In genomic region chr16:25804955-25805354, GRCm38 (mm10) we compare ENCODE assay signal across 12 mouse cellular contexts.
DNase-seq lines count a peak whose midpoint lies in the region; ATAC-seq and TF ChIP-seq lines count a peak whose summit lies in the region.
"Had no signal": no experiment of that assay in that cellular context is flagged by ENCODE, and none has a peak within 500 bp of the region (broad histone marks: within the 10 kb centered on the region; RNA-seq: fewer than 3 reads in every experiment).

No protein-coding gene starts in this region.

- H3K27me3 ChIP-seq in midbrain, embryonic 11.5 days (ENCODE audit: control insufficient read depth, insufficient read depth, low read length) = no peaks in the 10 kb centered on the region
- H3K27me3 ChIP-seq in midbrain, embryonic 13.5 days = no peaks in the 10 kb centered on the region
- H3K27me3 ChIP-seq: heart, embryonic 15.5 days had no signal

- TF ChIP-seq CTCF in lung, adult 2 months (IDR thresholded peaks at IDR 0.05; ENCODE audit: insufficient read depth, low read length) = no peak

- 0 out of 2 replicates have a peak, but pooled peaks cover 2% of the 10 kb centered on the region for H3K4me1 ChIP-seq in midbrain, embryonic 11.5 days (ENCODE audit: control insufficient read depth, insufficient read depth, low read length)
- peaks cover 4% of the 10 kb centered on the region; the same call in 1 of the 2 replicates for H3K4me1 ChIP-seq in midbrain, embryonic 13.5 days (replicated peaks)
- H3K4me1 ChIP-seq in lung, adult 2 months (ENCODE audit: control insufficient read depth, insufficient read depth, low read length) = no peaks in the 10 kb centered on the region
- H3K4me1 ChIP-seq: heart, embryonic 15.5 days had no signal

- H3K9ac ChIP-seq in midbrain, embryonic 11.5 days (ENCODE audit: low read length) = no peak overlapping the region
- H3K9ac ChIP-seq in midbrain, embryonic 13.5 days (replicated peaks) = no peak overlapping the region
- H3K9ac ChIP-seq: heart, embryonic 15.5 days had no signal

- no peak overlapping the region for H3K27ac ChIP-seq in midbrain, embryonic 11.5 days (ENCODE audit: low read depth, low read length)
- no peak overlapping the region for H3K27ac ChIP-seq in midbrain, embryonic 13.5 days
- H3K27ac ChIP-seq: heart, embryonic 15.5 days had no signal

- H3K36me3 ChIP-seq in midbrain, embryonic 11.5 days (ENCODE audit: control insufficient read depth, insufficient read depth, low read length) = no peaks in the 10 kb centered on the region
- no peaks in the 10 kb centered on the region for H3K36me3 ChIP-seq in midbrain, embryonic 13.5 days
- H3K36me3 ChIP-seq: heart, embryonic 15.5 days had no signal

- no peak overlapping the region for H3K4me3 ChIP-seq in midbrain, embryonic 11.5 days (ENCODE audit: low read depth, low read length)
- no peak overlapping the region for H3K4me3 ChIP-seq in midbrain, embryonic 13.5 days (replicated peaks)
- H3K4me3 ChIP-seq in lung, adult 2 months (replicated peaks; ENCODE audit: extremely low read depth, low read depth, low read length) = no peak overlapping the region
- H3K4me3 ChIP-seq: heart, embryonic 15.5 days had no signal

- ATAC-seq in midbrain, embryonic 11.5 days (ENCODE audit: low FRiP score) = no peak
- no peak for ATAC-seq in midbrain, embryonic 13.5 days
- no peak for ATAC-seq in megakaryocyte progenitor cell, adult 5-6 weeks (replicated peaks; ENCODE audit: poor library complexity)

- no peak for TF ChIP-seq POLR2A in lung, adult 2 months (IDR thresholded peaks at IDR 0.05; ENCODE audit: borderline replicate concordance, extremely low read depth, low read depth, low read length)

- 64% methylated on average over 3 of the region's 3 CpGs for WGBS in midbrain, embryonic 11.5 days
- WGBS in midbrain, embryonic 13.5 days = 71% methylated on average over 3 of the region's 3 CpGs
- 58% methylated on average over 3 of the region's 3 CpGs for WGBS in lung, adult 2 months

- no peak overlapping the region for H3K4me2 ChIP-seq in midbrain, embryonic 11.5 days
- H3K4me2 ChIP-seq in midbrain, embryonic 13.5 days (replicated peaks) = no peak overlapping the region
- H3K4me2 ChIP-seq: heart, embryonic 15.5 days had no signal

- peak; percentile 18 for DNase-seq in gastrocnemius, postnatal 25 days
- no peak for DNase-seq in gastrocnemius, postnatal 10 days
- DNase-seq in midbrain, embryonic 11.5 days (ENCODE audit: low spot score, missing footprints) = peak; percentile 66
- DNase-seq in lung, adult 2 months = peak; percentile 11
- DNase-seq in frontal cortex, postnatal 25 days (ENCODE audit: low spot score in 2 of 2) = no peak
- no peak for DNase-seq in cerebellum, postnatal 4 days (ENCODE audit: low spot score in 2 of 2)
- DNase-seq: cerebellum, postnatal 14 days; left cerebral cortex, postnatal 4 days; spleen, adult 18-20 months had no signal

- H3K9me3 ChIP-seq in midbrain, embryonic 11.5 days (ENCODE audit: control insufficient read depth, low read length) = no peaks in the 10 kb centered on the region
- no peaks in the 10 kb centered on the region for H3K9me3 ChIP-seq in midbrain, embryonic 13.5 days
- H3K9me3 ChIP-seq: heart, embryonic 15.5 days had no signal

Comparison
In these comparisons a context has a peak if more than half of its experiments do, and no peak if none do; other contexts are left out.
1. DNase-seq: peak in gastrocnemius, postnatal 25 days (single experiment), midbrain, embryonic 11.5 days (single experiment) and lung, adult 2 months (single experiment); none in gastrocnemius, postnatal 10 days (single experiment), frontal cortex, postnatal 25 days (0 of 2) and cerebellum, postnatal 4 days (0 of 2).